Mouse (Mus musculus) frontal cortex, adult (tissue): ENCODE measurements around the gene Shisa8.
A peak's percentile ranks its signal among the peaks of the same experiment; 100 is the strongest.
"Not testable (repeated sequence)": the region's sequence is repeated elsewhere in the genome, so short reads cannot be mapped to it uniquely, and the experiment has no call there.

Experiments
- ATAC-seq: cut with Nextera tagmentation; 2 replicates; pipeline ENCODE4 v1.9.2; 2017; ENCODE audit warnings: mild to moderate bottlenecking, moderate library complexity, mixed read lengths; ENCODE audit not compliant: low TSS enrichment

The Shisa8 gene

DNA sequence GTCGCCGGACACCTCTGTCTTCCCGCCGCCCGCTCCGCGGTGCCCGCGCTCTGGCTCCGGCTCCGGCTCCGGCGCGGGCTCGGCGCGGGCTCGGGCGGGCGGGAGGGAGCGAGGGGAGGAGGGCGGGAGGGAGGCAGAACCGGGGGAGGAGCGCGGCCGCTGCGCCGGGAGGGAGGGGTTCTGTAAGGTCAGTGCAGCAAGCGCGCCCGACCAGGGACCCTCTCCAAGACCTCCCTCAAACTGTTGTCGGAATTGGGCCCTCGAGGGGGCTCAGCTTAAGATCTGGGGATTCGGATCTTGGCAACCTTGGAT is at the start of gene Shisa8:
Gene Shisa8 (minus strand): TSS at position 64 of the 312 bp plus-strand sequence.
- ATAC-seq: no peak

DNA sequence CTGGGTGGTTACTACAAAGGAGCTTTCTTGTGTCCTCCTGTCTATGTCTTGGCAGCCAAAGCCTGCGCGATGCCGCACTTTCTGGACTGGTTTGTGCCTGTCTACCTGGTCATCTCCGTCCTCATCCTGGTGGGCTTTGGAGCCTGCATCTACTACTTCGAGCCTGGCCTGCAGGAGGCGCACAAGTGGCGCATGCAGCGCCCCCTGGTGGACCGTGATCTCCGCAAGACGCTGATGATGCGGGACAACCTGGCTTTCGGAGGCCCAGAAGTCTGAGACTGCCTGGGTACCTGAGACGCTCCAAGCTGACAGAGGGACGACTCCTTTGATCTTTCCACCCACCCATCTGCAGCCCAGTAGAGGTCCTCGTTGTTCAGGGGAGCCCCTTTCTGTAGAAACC is 46.9 kb upstream of the Shisa8 start:
- ATAC-seq: no peak

DNA sequence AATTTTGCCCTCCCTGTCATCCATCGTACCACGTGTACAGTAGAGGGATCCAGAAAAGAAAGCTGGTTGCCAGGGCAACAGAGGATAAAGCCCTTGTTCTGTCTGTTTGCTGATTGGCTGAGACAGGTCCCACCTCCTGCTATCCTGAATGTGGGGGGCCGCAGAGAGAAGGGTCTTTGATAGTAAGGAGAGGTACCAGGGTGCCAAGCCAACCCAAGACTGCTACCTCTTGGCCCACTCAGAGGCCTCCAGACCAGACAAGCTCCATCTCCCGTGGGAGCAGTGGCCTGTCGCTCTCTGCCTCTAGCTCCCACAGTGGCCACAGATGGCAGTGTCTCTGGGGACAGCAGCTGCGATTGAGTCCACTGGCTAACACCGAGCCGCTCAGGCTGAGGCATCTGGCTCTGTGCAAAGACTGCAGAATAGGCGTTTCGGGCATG is 43.3 kb upstream of the Shisa8 start:
- ATAC-seq: peak; percentile 87

DNA sequence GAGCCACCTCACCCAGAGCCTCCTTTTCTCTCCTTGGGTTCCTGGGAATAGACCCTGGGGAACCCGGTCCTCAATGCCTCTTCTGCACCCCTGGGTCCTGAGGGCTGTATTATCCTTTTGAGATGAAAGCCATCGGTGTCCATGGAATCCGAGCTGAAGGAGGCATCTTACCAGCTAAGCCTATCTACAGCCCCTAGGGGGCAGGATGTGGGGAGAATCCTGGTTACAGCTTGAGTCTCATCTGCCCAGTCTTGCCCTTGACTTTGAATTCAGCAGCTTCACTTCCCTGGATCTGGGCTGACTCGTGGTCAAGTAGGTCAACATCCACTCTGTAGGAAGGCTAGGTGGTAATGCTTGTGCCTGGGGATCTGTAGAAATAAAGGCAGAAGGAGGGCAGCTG is 42.6 kb upstream of the Shisa8 start:
- peak; percentile 55 for ATAC-seq

DNA sequence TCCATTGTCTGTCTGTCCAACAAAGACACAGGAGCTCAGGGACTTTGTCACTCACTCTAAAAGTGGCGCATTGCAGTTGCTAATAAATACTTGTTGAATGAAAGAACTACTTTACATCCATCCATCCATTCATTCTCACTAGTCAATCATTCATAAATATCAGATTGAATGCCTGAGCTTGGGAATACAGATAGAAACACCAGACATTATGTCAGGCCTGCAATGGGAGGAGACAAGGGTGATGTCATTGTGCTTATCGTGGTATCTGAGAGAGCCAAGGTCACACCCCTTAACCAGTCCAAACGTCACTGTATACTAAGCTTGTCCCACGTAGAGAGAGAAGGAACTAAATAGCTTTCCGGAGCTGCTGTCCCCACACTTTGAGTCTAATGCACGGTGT is 39.5 kb upstream of the Shisa8 start, which contains the start of gene 1500009C09Rik:
Gene 1500009C09Rik (plus strand): TSS at position 301 of the 400 bp plus-strand sequence.
- no peak for ATAC-seq

DNA sequence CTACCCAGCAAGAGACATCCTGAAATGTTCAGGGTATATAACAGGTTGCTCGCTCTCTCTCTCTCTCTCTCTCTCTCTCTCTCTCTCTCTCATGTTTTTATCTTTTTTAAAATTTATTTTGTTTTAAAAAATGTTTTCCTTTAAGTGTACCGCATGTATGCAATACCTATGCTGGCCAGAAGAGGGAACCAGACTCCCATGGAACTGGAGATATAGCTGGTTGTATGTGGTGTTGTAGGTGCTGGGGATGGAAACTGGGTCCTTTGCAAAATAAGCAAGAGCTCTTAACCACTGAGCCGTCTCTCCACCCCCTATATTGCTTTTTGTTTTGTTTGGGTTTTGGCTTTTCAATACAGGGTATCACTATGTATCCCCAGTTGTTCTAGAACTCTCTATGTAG is 39.0 kb upstream of the Shisa8 start:
- ATAC-seq: no peak

DNA sequence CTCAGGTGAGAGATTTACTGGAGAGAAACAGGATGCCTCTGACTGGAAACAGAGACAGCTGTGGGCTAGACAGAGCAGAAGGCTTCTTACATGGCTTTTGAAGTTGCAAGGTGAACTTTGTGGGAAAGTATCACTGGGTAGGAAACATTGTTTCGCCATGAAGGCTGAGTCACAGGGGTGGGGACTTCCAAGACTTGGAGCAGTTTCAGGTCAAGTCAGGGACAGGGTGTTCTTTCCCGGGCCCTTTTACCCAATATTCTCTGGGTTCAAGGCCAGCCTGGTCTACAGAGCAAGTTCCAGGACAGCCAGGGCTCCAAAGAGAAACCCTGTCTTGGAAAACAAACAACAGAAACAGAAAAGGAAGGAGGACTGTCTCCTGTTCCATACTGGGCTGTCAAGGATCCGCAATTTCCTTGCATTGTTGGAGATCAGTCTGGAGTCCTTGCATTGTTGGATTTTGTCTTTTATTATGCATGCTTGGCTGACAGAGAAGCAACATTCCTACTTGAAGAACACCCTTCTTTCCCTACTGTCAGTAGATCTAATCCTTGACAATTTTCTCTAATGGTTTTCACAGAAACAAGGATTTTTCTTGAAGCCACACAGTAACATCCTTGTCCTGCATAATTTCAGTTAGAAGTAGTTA is 34.6 kb upstream of the Shisa8 start:
- no peak for ATAC-seq

DNA sequence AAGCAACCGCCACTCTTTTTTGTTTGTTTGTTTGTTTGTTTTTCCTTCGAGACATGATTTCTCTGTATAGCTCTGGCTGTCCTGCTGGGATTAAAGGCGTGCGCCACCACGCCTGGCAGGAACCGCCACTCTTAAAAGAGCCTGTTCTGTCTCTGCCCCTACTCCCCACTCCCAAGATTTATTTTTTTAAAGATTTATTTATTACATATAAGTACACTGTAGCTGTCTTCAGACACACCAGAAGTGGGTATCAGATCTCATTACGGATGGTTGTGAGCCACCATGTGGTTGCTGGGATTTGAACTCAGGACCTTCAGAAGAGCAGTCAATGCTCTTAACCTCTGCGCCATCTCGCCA is 32.2 kb upstream of the Shisa8 start:
- ATAC-seq: not testable (repeated sequence)

DNA sequence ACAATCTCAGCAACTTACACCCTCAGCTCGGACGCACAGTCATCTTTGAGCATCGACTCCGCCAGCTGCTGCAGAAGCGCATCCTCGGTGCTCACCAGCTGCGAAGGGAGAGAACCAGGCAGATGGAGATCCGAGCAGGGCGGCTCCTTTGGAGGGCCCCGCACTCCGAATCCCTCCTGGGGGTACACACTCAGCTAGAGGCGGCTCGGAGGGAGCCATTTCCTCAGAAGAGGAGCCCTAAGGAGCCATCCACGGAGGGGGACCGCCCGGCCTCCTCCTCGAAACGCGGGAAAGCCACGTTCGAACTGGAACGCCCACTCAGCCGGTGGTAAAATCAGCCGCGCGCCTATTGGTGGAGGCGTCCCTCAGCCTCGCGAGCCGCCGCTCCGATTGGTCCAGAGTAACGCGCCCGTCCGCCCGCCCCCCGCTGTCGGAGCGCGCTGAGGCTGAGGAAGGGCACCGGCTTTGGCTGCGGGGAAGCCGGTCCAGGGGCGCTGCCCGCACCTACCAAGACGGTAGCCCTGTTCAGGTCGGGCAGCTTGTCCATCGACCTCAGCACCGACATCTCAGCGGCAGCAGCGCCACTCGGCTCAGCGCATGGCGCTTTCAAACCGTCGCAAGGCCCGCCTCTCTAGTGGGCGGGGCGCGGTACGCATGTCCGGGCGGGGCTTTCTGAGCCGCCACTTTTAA is 31.6 kb upstream of the Shisa8 start, which contains the start of gene Cenpm:
Gene Cenpm (minus strand): TSS at position 634 of the 690 bp plus-strand sequence.
- ATAC-seq: peak; percentile 99

DNA sequence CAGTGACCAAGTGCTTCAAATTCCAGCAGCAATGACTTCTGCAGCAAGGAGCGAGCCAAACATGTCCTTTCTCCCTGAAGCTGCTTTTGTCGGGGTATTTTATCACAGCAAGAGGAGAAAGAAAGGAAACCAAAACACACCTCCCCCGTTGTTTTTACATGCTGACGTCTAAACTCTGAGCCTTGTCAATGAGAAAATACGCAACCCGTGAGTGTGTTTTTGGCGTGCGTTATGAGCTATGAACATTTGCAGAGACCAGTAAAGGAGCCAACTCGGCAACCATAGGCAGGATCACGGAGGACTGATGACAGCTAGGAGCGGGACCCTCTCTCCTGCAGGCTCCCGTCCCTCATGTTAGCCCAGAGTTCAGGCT is 31.1 kb upstream of the Shisa8 start:
- ATAC-seq: peak; percentile 43

DNA sequence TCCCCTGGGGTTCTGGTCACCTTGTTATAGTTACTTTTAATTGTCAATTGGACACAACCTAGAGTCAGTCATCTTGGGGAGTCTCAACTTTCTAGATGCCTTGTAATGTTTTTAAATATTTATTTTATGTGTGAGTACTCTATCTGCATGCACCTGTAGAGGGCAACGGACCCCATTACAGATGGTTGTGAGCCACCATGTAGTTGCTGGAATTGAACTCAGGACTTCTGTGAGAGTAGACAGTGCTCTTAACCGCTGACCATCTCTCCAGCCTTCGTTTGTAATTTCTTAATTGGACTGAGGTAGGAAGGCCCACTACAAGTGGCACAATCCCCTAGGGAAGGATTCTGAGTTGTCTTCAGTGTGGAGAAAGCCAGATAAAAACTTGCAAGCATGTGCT is 30.7 kb upstream of the Shisa8 start:
- ATAC-seq: no peak

DNA sequence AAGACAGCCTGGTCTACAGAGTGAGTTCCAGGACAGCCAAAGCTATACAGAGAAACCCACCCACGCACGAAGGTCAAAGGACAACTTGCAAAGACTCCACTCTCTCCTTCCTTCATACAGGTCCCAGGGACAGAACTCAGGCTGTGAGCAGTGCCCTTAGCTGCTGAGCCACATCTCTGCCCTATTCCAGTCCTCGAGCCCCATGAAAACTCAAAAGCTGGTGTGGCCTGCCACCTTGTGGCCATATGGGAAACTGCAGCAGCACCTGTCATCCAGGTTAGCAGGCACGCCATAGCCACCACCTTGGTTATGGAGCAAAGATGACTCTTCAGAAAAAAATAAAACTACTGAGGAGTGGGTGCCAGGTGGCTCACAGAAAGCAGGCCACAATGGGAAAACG is 23.9 kb upstream of the Shisa8 start:
- ATAC-seq: peak; percentile 75

DNA sequence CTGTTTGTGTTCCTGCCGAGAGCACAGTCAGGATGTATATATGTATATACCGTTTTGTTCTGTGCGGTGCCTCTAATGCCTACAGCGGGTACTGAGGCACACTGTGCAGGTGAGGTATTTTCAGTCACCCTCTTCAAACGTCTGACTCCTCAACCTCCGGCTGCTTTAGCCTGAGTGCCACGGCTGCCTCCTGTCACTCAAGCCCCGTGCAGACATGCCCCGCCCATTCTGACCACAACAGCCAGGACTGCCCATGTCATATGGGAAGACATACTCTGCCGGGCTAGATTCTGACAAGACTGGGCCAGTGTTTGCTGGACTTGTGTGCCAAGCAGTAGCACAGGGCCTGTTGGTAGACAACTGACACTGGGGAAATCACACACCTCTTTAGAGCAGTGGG is 23.0 kb upstream of the Shisa8 start:
- no peak for ATAC-seq

DNA sequence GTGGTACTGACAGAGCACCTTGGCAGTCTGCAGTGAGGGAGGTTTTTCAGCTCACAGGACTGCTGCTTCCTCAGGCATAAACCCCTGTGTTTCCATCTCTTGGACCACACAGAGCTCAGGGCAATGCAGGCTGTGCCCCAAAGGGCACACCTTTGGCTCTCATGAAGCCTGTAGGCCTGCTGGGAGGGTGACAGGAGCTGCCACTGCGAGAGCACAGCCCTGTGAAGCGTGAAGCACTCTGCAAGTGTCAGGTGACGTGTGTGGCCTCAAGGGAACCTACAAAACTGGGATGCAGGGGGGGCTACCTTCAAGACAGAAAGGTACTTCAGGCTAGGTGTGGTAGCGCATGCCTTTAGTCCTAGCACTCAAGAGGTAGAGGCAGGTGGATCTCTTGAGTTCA is 20.0 kb upstream of the Shisa8 start:
- no peak for ATAC-seq

DNA sequence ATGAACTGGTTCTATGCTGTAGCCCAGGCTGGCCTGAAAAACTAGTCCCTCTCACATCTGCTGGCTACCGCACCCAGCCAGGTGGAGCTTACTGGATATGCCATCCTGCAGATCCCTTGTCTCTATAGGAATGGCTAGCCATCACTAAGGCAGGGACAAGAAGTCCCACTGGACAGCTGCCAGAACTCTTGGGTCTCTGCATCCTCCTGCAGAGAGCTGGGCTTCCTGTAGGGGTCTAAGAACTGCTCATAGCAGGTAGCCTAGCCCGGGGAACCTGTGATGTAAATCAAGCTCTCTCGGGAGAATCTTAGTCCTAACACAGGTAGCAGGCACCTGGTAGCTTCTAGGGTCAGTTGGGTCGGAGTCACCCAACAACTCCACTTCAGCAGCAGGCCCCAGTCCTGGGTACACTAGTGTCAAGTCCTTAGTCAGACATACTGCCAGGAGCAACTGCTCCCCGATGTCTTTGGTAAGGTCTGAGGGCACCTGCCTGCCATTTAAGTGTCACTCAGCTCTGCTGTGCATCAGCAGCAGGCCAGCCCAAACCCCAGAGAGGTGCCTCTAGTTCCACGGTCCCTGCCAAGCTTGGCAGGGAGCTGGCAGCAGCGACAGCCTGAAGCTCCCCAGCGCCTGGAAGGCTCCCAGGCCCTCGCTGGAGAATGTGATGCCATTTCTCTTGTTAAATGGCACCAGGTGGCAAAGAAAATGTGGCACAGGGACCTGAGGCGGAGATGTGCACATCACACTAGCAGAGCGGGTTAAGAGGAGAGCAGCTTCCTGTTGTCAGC is 19.2 kb upstream of the Shisa8 start:
- ATAC-seq: peak; percentile 56; the same call in 1 of the 2 replicates

DNA sequence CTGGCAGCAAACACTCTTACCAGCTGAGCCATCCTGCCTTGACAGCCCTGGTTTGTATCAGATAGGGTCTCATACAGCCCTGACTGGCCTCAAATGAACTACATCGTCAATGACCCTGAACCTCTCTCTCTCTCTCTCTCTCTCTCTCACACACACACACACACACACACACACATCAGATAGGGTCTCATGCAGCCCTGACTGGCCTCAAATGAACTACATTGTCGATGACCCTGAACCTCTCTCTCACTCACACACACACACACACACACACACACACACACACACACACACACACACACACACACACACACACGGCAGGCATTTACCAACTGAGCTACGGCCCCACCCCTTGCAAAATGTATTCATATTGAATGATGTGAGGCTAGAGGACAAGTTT is 18.5 kb upstream of the Shisa8 start:
- ATAC-seq: no peak

DNA sequence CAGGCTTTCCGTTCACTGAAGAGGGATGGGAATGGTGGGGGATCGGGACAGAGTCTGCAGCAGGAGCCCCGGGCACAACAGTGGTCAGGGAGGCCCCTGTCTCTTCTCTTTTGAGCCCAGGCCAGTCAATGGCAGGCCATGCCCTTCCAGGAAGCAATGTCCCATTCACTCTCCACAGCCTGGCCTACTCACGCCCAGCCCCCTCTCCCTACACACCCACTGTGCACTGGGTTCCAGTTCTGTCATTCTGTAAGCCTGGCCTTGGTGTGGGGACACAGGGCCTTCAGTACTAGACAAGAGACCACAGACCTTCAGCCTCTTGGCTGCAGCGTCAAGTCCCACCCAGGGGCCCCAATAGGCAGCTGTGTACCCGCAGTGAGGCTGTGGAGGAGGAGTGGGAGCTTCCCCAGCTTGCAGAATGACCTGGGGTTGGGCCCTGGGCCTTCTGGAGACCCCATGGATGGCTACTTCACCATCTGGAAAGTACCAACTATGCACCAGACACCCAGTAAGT is 17.5 kb upstream of the Shisa8 start:
- no peak for ATAC-seq

DNA sequence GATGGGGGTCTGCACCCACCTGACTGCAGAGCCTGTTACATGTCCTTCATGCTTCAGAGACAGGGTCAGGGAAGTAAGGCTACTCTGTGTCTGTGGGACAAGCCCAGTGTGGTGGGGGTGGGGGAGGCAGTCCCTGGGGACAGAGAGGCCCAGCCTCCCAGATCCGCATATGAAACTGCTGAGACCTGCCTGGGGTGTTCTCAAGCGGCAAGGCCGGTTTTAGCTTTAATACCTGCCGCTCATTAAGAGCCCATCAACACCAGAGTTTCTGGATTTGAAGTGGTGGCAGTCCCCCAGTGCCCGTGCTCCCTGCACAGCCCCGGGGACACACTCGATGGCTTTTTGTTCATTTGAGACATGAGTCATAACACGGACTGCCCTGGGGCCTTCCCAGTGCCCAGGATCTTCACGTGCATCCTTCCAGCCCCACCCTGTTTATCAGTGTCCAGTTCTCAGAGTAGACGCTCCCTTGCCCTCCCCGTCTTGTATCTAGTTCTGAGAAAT is 17.0 kb upstream of the Shisa8 start:
- no peak for ATAC-seq

DNA sequence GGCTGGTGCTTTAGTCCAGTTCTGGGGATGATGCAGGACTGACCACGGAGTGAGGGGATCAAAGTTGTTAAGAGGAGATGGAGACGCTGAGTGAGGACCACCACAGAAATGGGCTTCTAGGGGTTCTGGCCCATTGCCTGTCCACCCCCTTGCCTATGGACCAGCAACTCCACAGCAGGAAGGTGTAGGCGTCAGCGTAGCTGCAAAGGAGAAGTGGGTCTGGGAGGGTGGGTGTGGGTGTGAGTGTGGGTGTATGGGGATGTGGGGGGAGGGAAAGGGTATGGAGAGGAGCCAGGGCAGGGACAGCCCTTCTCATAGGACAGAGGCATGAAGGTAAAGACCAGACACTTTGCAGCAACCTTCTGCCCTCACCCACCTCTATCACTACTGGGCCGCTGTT is 13.2 kb upstream of the Shisa8 start:
- no peak for ATAC-seq

DNA sequence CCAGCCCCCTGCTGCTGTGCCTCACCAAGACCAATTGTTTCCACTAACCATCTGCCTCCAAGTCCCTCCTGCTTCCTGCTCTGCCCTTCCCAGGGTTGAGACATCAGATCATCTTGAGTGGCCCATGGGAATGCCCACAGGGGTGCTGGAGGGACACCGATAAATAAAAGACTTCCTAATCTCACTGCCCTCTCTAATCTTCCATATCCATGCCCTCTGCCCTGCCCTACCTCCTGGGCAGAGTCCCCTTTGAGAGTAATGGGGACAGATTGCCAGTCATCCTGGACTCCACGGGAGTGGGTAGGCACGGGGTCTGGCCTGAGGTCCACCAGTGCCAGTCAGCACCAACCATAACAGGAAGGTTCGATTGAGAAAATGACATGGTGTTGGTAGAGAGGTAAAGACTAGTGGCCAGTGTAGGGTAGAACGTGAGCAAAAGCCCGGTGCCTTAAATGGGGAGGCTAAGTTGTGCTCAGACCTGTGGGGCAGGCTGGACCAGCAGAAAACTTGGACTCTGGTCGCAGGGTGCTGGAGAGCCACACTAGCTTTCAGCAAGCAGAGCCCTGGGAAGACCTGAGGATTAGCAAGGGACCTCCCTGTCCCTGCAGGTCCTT is 12.1 kb upstream of the Shisa8 start:
- no peak for ATAC-seq

DNA sequence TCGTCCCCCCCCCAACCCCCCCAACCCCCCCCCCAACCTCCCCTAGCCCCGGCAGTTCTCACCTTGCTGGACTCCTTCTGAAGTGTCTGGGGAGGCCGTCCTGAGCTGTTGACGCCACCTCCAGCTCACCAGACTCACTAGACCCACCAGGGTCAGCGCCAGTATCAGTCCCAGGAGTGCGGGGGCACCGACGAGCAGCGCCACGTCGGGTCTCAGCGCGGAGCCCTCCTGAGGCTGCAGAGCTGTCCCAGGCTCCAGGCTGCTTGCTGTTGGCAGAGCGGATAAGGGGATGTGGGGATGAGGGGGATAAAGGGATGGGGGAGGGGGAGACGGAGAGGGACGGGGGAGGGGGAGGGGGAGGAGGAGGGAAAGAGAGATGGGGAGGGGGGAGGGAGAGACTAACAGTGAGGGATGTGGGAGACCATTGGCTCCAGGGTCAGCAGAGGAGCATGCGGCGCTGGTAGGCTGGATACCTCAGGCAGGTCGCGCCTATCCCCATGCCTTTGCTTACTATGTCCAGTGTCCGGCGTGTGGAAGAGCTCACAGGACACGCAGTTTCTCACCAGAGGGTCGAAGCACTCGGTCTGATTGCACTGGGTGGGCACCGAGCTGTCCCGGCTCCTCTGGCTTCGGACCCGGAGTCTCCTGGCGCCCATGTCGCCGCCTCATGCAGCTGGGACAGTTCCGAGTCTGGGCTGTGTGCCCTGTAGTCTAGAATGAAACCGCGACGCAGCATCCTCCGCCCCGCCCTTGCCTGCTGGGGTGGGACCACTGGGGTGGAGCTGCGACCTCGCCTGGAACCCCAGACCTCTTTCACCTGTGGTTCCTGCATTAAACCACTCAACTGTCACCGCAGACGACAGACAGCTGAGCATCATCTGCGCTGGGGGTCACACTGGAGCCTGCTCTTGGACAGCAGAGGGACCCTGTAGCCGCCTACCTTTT is 11.3 kb upstream of the Shisa8 start, which contains the start of gene Tnfrsf13c:
Gene Tnfrsf13c (minus strand): TSS at position 713 of the 945 bp plus-strand sequence.
- no peak; the same call in 1 of the 2 replicates for ATAC-seq
